Comparison of ENCODE assay signal across 8 mouse cellular contexts in genomic region chr14:55743711-55744110, GRCm38 (mm10). TPM values are rescaled to one million over a fixed set of nuclear protein-coding genes. Genes with fewer than 3 reads are reported as not detected.
A peak's percentile ranks its signal among the peaks of the same experiment; 100 is the strongest.
DNase-seq lines count a peak whose midpoint lies in the region; ATAC-seq and TF ChIP-seq lines count a peak whose summit lies in the region.

No protein-coding gene starts in this region.

- H3K4me3 ChIP-seq in G1E (ENCODE audit: low read depth, low read length): no peak overlapping the region
- H3K4me3 ChIP-seq in hindbrain, embryonic 10.5 days: no peak overlapping the region

- 0 out of 2 replicates have a peak, but pooled peaks have one; percentile 32 for ATAC-seq in G1E (ENCODE audit: extremely low read depth, insufficient number of reproducible peaks, low FRiP score, poor library complexity, severe bottlenecking)

- peak; percentile 99 for TF ChIP-seq CTCF in G1E (IDR thresholded peaks at IDR 0.05; ENCODE audit: low read depth, low read length)

- H3K27ac ChIP-seq in hindbrain, embryonic 10.5 days: no peak overlapping the region

- H3K9me3 ChIP-seq in G1E (replicated peaks): no peaks in the 10 kb centered on the region
- no peaks in the 10 kb centered on the region for H3K9me3 ChIP-seq in hindbrain, embryonic 10.5 days

- peak; percentile 68 for DNase-seq in G1E (ENCODE audit: low spot score)
- peak; percentile 80 for DNase-seq in cerebellum, adult 9-10 months
- peak; percentile 57 to 94 for DNase-seq in frontal cortex, adult 2 months (ENCODE audit: extremely low spot score in 1 of 2, low spot score in 1 of 2)
- peak; percentile 85 for DNase-seq in hindbrain, embryonic 10.5 days (ENCODE audit: low spot score)
- DNase-seq in layer of hippocampus, adult 9-11 months: peak; percentile 79
- peak; percentile 92 for DNase-seq in lung, postnatal 10 days
- peak; percentile 82 for DNase-seq in ovary, postnatal 36 days (ENCODE audit: low spot score)
- peak; percentile 89 for DNase-seq in thymus, postnatal 14 days

- H3K4me1 ChIP-seq in G1E (ENCODE audit: insufficient read depth, low read depth, low read length): peaks cover 43% of the 10 kb centered on the region
- H3K4me1 ChIP-seq in hindbrain, embryonic 10.5 days (replicated peaks): peaks cover 34% of the 10 kb centered on the region

- WGBS in hindbrain, embryonic 10.5 days: 25% methylated on average over 10 of the region's 10 CpGs

- no peaks in the 10 kb centered on the region for H3K27me3 ChIP-seq in G1E (ENCODE audit: insufficient read depth, low read length)
- H3K27me3 ChIP-seq in hindbrain, embryonic 10.5 days (ENCODE audit: insufficient read depth, poor library complexity, severe bottlenecking): no peaks in the 10 kb centered on the region

- H3K36me3 ChIP-seq in G1E (replicated peaks): peaks cover 68% of the 10 kb centered on the region
- peaks cover 45% of the 10 kb centered on the region for H3K36me3 ChIP-seq in hindbrain, embryonic 10.5 days

RNA-seq across cellular contexts. Expression of gene Dhrs1, which starts 1.8 kb away (rescaled TPM):
- 67.7 and 86.7 TPM in 2 replicates for total RNA-seq in G1E (2014; fragmentation: Nextera tagmentation)
- total RNA-seq in G1E (2017): 39.3 and 57.2 TPM in 2 replicates
- 4.2 and 6.5 TPM in 2 replicates for polyA plus RNA-seq in G1E (2012)
- 111 and 119 TPM in 2 replicates for polyA plus RNA-seq in frontal cortex, adult 2 months (2012; rRNA removed)
- polyA plus RNA-seq in hindbrain, embryonic 10.5 days (2016; fragmentation: Nextera tagmentation; extraction: Ambion mirVana): 68.5 and 73.8 TPM in 2 replicates

RNA-seq across cellular contexts. Expression of gene Nop9, which starts 1.8 kb away (rescaled TPM):
- total RNA-seq in G1E (2014; fragmentation: Nextera tagmentation) (23.0 and 32.6 TPM in 2 replicates), G1E (2017) (22.3 and 23.5 TPM in 2 replicates)
- polyA plus RNA-seq in G1E (2012): 45.5 and 56.5 TPM in 2 replicates
- 8.9 and 9.0 TPM in 2 replicates for polyA plus RNA-seq in frontal cortex, adult 2 months (2012; rRNA removed)
- 53.3 and 56.5 TPM in 2 replicates for polyA plus RNA-seq in hindbrain, embryonic 10.5 days (2016; fragmentation: Nextera tagmentation; extraction: Ambion mirVana)

RNA-seq across cellular contexts. Expression of gene Cideb, which starts 14.5 kb away (rescaled TPM):
- not detected in 2 replicates for total RNA-seq in G1E (2014; fragmentation: Nextera tagmentation)
- total RNA-seq in G1E (2017): 0.38 TPM in 1 of 2 replicates, not detected in the other
- not detected in 2 replicates for polyA plus RNA-seq in G1E (2012)
- 15.6 and 18.7 TPM in 2 replicates for polyA plus RNA-seq in frontal cortex, adult 2 months (2012; rRNA removed)
- polyA plus RNA-seq in hindbrain, embryonic 10.5 days (2016; fragmentation: Nextera tagmentation; extraction: Ambion mirVana): 0.17 TPM in 1 of 2 replicates, not detected in the other

RNA-seq across cellular contexts. Expression of gene Ltb4r2, which starts 17.5 kb away (rescaled TPM):
- total RNA-seq in G1E (2014; fragmentation: Nextera tagmentation) (0.44 TPM in 1 of 2 replicates, not detected in the other), G1E (2017) (0.11 and 0.12 TPM in 2 replicates)
- polyA plus RNA-seq in G1E (2012): 0.12 TPM in 1 of 2 replicates, not detected in the other
- polyA plus RNA-seq in frontal cortex, adult 2 months (2012; rRNA removed): 0.18 and 0.19 TPM in 2 replicates
- 0.14 and 0.21 TPM in 2 replicates for polyA plus RNA-seq in hindbrain, embryonic 10.5 days (2016; fragmentation: Nextera tagmentation; extraction: Ambion mirVana)

RNA-seq across cellular contexts. Expression of gene Rabggta, which starts 21.6 kb away (rescaled TPM):
- total RNA-seq in G1E (2014; fragmentation: Nextera tagmentation): 11.9 and 12.4 TPM in 2 replicates
- 15.2 and 17.3 TPM in 2 replicates for total RNA-seq in G1E (2017)
- 19.3 and 27.6 TPM in 2 replicates for polyA plus RNA-seq in G1E (2012)
- polyA plus RNA-seq in frontal cortex, adult 2 months (2012; rRNA removed): 60.7 and 64.3 TPM in 2 replicates
- 34.7 and 36.3 TPM in 2 replicates for polyA plus RNA-seq in hindbrain, embryonic 10.5 days (2016; fragmentation: Nextera tagmentation; extraction: Ambion mirVana)

Comparison
In these comparisons a context has a peak if more than half of its experiments do, and no peak if none do; other contexts are left out.
1. RNA of gene Cideb, which starts 14.5 kb away (polyA plus RNA-seq): 15.6 to 18.7 TPM in frontal cortex, adult 2 months; not detected in G1E and 0.17 TPM in hindbrain, embryonic 10.5 days; every median in the first group is over 10 times any median in the second.
2. Peak in every context shown above with its lines, with median percentiles within 50 percentile points of each other: DNase-seq.